ENCODE assay signal across 10 mouse cellular contexts in the genomic region with DNA sequence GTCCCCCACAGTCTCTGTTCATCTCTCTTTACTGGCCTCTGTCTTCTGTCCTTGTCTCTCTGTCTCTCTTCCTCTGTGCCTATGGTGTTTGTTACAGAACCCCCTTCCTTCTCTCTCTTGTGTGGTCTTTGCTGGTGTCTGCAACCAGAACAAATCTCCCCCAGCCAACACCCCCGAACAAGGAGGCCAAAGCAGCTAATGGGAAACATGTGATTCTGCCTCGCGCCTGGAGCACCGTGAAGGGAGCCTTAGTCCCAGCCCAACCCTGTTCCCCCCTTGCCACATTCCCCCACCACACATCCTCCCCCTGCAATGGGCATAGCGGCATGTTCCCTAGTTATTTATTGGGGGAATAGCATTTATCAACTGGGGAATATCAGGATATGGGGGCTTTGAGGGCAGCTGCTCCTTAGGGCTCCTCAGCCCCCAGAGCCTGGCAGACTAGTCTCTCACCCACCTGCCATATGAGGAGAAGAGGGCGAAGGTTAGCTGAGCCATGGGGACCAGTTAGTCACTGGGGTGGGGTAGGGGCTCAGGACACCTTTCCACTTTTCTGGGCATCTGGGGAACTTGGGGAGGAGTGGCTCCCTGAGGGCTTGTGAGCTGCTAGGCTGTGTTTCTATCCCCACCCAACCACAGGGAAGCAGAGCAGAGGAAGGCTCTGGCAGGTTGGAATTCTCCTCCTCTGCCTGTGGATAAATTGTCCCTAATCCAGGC. TPM values are rescaled to one million over a fixed set of nuclear protein-coding genes. Genes with fewer than 3 reads are reported as not detected.
DNase-seq lines count a peak whose midpoint lies in the region; ATAC-seq and TF ChIP-seq lines count a peak whose summit lies in the region.
"Had no signal": no experiment of that assay in that cellular context is flagged by ENCODE, and none has a peak within 500 bp of the region (broad histone marks: within the 10 kb centered on the region; RNA-seq: fewer than 3 reads in every experiment).

No protein-coding gene starts in this region.

- ATAC-seq in forebrain, embryonic 14.5 days: no peak
- no peak; the same call in 1 of the 2 replicates for ATAC-seq in limb, embryonic 14.5 days (ENCODE audit: low FRiP score, low read depth)
- no peak for ATAC-seq in inflammation-experienced regulatory T-cells, adult 6 months
- ATAC-seq: CD4-positive, CD25-positive, alpha-beta regulatory T cell, adult 4 months had no signal

- peak overlapping the region; percentile 10; the same call in 1 of the 2 replicates for H3K9ac ChIP-seq in heart, adult 2 months (ENCODE audit: low read depth, low read length)
- H3K9ac ChIP-seq in ES-Bruce4 (ENCODE audit: low read depth, poor library complexity, severe bottlenecking): 0 out of 2 replicates have a peak overlapping the region, but pooled peaks have one; percentile 0
- H3K9ac ChIP-seq in forebrain, embryonic 14.5 days (ENCODE audit: low read length): 0 out of 2 replicates have a peak overlapping the region, but pooled peaks have one; percentile 0
- H3K9ac ChIP-seq in limb, embryonic 14.5 days (ENCODE audit: low read depth, low read length, severe bottlenecking): peak overlapping the region; percentile 45

- H3K79me2 ChIP-seq in heart, adult 2 months (replicated peaks; ENCODE audit: control insufficient read depth, insufficient read depth, low read length): no peaks in the 10 kb centered on the region; the same call in 1 of the 2 replicates

- no peak overlapping the region for H3K4me2 ChIP-seq in forebrain, embryonic 14.5 days (ENCODE audit: low read length)
- peak overlapping the region; percentile 37 for H3K4me2 ChIP-seq in limb, embryonic 14.5 days (replicated peaks; ENCODE audit: low read depth, low read length, severe bottlenecking)

- no peak for TF ChIP-seq CTCF in heart, adult 2 months (IDR thresholded peaks at IDR 0.05)
- TF ChIP-seq CTCF in ES-Bruce4 (IDR thresholded peaks at IDR 0.05; ENCODE audit: low read depth, low read length): no peak

- H3K27me3 ChIP-seq in heart, adult 2 months (ENCODE audit: control insufficient read depth, insufficient read depth, low read length): no peaks in the 10 kb centered on the region
- no peaks in the 10 kb centered on the region for H3K27me3 ChIP-seq in ES-Bruce4 (ENCODE audit: control insufficient read depth, insufficient read depth, low read length, poor library complexity, severe bottlenecking)
- no peaks in the 10 kb centered on the region for H3K27me3 ChIP-seq in forebrain, embryonic 14.5 days (replicated peaks; ENCODE audit: control insufficient read depth, insufficient read depth, low read length)
- no peaks in the 10 kb centered on the region for H3K27me3 ChIP-seq in limb, embryonic 14.5 days (ENCODE audit: control insufficient read depth, insufficient read depth, low read length)

- 41% methylated on average over 6 of the region's 6 CpGs for WGBS in heart, adult 2 months
- WGBS in forebrain, embryonic 14.5 days: 50% methylated on average over 6 of the region's 6 CpGs
- 12% methylated on average over 6 of the region's 6 CpGs for WGBS in limb, embryonic 14.5 days

- TF ChIP-seq EP300 in heart, adult 2 months (IDR thresholded peaks at IDR 0.05; ENCODE audit: insufficient read depth, low read depth, low read length): no peak
- TF ChIP-seq EP300 in ES-Bruce4 (IDR thresholded peaks at IDR 0.05; ENCODE audit: insufficient read depth, low read depth, low read length): no peak

- peaks cover 43% of the 10 kb centered on the region for H3K4me1 ChIP-seq in heart, adult 2 months (ENCODE audit: control insufficient read depth, insufficient read depth, low read length)
- peaks cover 27% of the 10 kb centered on the region for H3K4me1 ChIP-seq in ES-Bruce4 (ENCODE audit: control insufficient read depth, insufficient read depth, low read length)
- H3K4me1 ChIP-seq in forebrain, embryonic 14.5 days (ENCODE audit: control insufficient read depth, insufficient read depth, low read length): peaks cover 46% of the 10 kb centered on the region
- H3K4me1 ChIP-seq in limb, embryonic 14.5 days (ENCODE audit: control insufficient read depth, insufficient read depth, low read length): peaks cover 94% of the 10 kb centered on the region

- no peak for DNase-seq in heart, adult 2 months
- DNase-seq in heart, postnatal 10 days: no peak
- DNase-seq in forebrain, embryonic 14.5 days (ENCODE audit: low spot score): no peak
- peak; percentile 48 for DNase-seq in limb, embryonic 14.5 days (ENCODE audit: low spot score)
- no peak for DNase-seq in urinary bladder, adult 18-20 months (ENCODE audit: low spot score in 2 of 2)
- no peak for DNase-seq in left cerebral cortex, postnatal 4 days
- DNase-seq: adrenal gland, postnatal 10 days had no signal

- no peaks in the 10 kb centered on the region for H3K9me3 ChIP-seq in ES-Bruce4 (replicated peaks; ENCODE audit: control insufficient read depth, insufficient read depth, low read length, poor library complexity, severe bottlenecking)
- no peaks in the 10 kb centered on the region for H3K9me3 ChIP-seq in forebrain, embryonic 14.5 days (replicated peaks; ENCODE audit: control insufficient read depth, low read length)
- H3K9me3 ChIP-seq in limb, embryonic 14.5 days (ENCODE audit: control insufficient read depth, low read length): no peaks in the 10 kb centered on the region

- peak overlapping the region; percentile 90; the same call in 1 of the 2 replicates for H3K27ac ChIP-seq in heart, adult 2 months
- peak overlapping the region; percentile 1 for H3K27ac ChIP-seq in ES-Bruce4 (ENCODE audit: insufficient read depth, low read length)
- 0 out of 2 replicates have a peak overlapping the region, but pooled peaks have one; percentile 21 for H3K27ac ChIP-seq in forebrain, embryonic 14.5 days (ENCODE audit: low read depth, low read length)
- H3K27ac ChIP-seq in limb, embryonic 14.5 days (replicated peaks; ENCODE audit: low read depth, low read length): peak overlapping the region; percentile 78

- H3K4me3 ChIP-seq in heart, adult 2 months: no peak overlapping the region
- no peak overlapping the region for H3K4me3 ChIP-seq in ES-Bruce4 (ENCODE audit: low read depth, low read length)
- no peak overlapping the region for H3K4me3 ChIP-seq in forebrain, embryonic 14.5 days (ENCODE audit: low read depth, low read length)
- H3K4me3 ChIP-seq in limb, embryonic 14.5 days (replicated peaks; ENCODE audit: low read length): no peak overlapping the region

- intact Hi-C loops in heart, adult 2 months (cut with DNase I): loop anchor here (1.0 kb wide), 1 partner anchor 38 kb away; no protein-coding TSS in a partner anchor
- intact Hi-C loops in heart, postnatal 10 days (cut with DNase I): no loop called here
- intact Hi-C loops in left cerebral cortex, postnatal 4 days (cut with DNase I): no loop called here

- no peak for TF ChIP-seq POLR2A in heart, adult 2 months (IDR thresholded peaks at IDR 0.05; ENCODE audit: insufficient read depth, low read depth, low read length)
- no peak for TF ChIP-seq POLR2A in ES-Bruce4 (IDR thresholded peaks at IDR 0.05; ENCODE audit: insufficient read depth, low read length)
- no peak for TF ChIP-seq POLR2A in limb, embryonic 14.5 days (IDR thresholded peaks at IDR 0.05; ENCODE audit: borderline replicate concordance, extremely low read depth, insufficient read depth, insufficient read length)

- no peaks in the 10 kb centered on the region for H3K36me3 ChIP-seq in heart, adult 2 months (ENCODE audit: control insufficient read depth, insufficient read depth, low read length)
- H3K36me3 ChIP-seq in ES-Bruce4 (ENCODE audit: control insufficient read depth, insufficient read depth, low read length, poor library complexity, severe bottlenecking): no peaks in the 10 kb centered on the region
- H3K36me3 ChIP-seq in forebrain, embryonic 14.5 days (ENCODE audit: control insufficient read depth, insufficient read depth, low read length): 0 out of 2 replicates have a peak, but pooled peaks cover 12% of the 10 kb centered on the region
- peaks cover 19% of the 10 kb centered on the region for H3K36me3 ChIP-seq in limb, embryonic 14.5 days (ENCODE audit: control insufficient read depth, insufficient read depth, low read length)

RNA-seq across cellular contexts. Expression of a gene that starts 41.1 kb away (rescaled TPM):
- total RNA-seq in heart, adult 2 months (2021): 10 to 100 TPM; 42.6 to 50.9 TPM
- 19.5 and 21.8 TPM in 2 replicates for polyA plus RNA-seq in heart, adult 2 months (2012; rRNA removed)
- total RNA-seq in heart, postnatal 10 days (2021): 10 to 100 TPM; 54.0 to 63.0 TPM
- polyA plus RNA-seq in ES-Bruce4 (2011; ENCODE audit: insufficient read depth, insufficient read length, low read depth, missing spikeins): 88.2 and 102 TPM in 2 replicates
- 8.6 and 12.2 TPM in 2 replicates for polyA plus RNA-seq in forebrain, embryonic 14.5 days (2014; fragmentation: Nextera tagmentation; extraction: Ambion mirVana)
- 29.6 and 41.0 TPM in 2 replicates for polyA plus RNA-seq in limb, embryonic 14.5 days (2012; rRNA removed)
- polyA plus RNA-seq in limb, embryonic 14.5 days (2014; fragmentation: Nextera tagmentation; extraction: Ambion mirVana): 12.9 and 15.6 TPM in 2 replicates
- total RNA-seq in left cerebral cortex, postnatal 4 days (2021): 100 to 1,000 TPM in 1 of 2 experiments, 10 to 100 TPM in 1; 94.1 to 102 TPM
- 1 to 10 TPM; 1.6 to 2.4 (median 2.4) TPM for polyA plus RNA-seq in inflammation-experienced regulatory T-cells, adult 6 months (2017; shearing (Covaris generic))

Comparison
In these comparisons a context has a peak if more than half of its experiments do, and no peak if none do; other contexts are left out.
1. H3K27ac ChIP-seq: peak in every context shown above with its lines; median percentile 90 in heart, adult 2 months; 78 in limb, embryonic 14.5 days; 21 in forebrain, embryonic 14.5 days; 1 in ES-Bruce4.